Comparison of ENCODE assay signal across 15 mouse cellular contexts in genomic region chr8:57627946-57628786, GRCm38 (mm10). TPM values are rescaled to one million over a fixed set of nuclear protein-coding genes. Genes with fewer than 3 reads are reported as not detected.
DNase-seq lines count a peak whose midpoint lies in the region; ATAC-seq and TF ChIP-seq lines count a peak whose summit lies in the region.
"Had no signal": no experiment of that assay in that cellular context is flagged by ENCODE, and none has a peak within 500 bp of the region (broad histone marks: within the 10 kb centered on the region; RNA-seq: fewer than 3 reads in every experiment).

No protein-coding gene starts in this region.

- no peak for ATAC-seq in intestine, embryonic 16.5 days
- ATAC-seq in midbrain, embryonic 15.5 days (replicated peaks) = no peak
- ATAC-seq: forebrain, postnatal 0 days; midbrain, embryonic 13.5 days had no signal

- no peak overlapping the region for H3K9ac ChIP-seq in intestine, embryonic 16.5 days (ENCODE audit: low read depth, low read length)
- H3K9ac ChIP-seq in midbrain, embryonic 15.5 days = no peak overlapping the region
- H3K9ac ChIP-seq: embryonic facial prominence, embryonic 15.5 days; forebrain, postnatal 0 days; midbrain, embryonic 13.5 days had no signal

- H3K36me3 ChIP-seq in intestine, embryonic 16.5 days (ENCODE audit: control insufficient read depth, insufficient read depth, low read length) = no peaks in the 10 kb centered on the region
- H3K36me3 ChIP-seq in thymus, adult 2 months (ENCODE audit: control insufficient read depth, insufficient read depth, low read length) = no peaks in the 10 kb centered on the region
- H3K36me3 ChIP-seq in midbrain, embryonic 15.5 days (replicated peaks) = no peaks in the 10 kb centered on the region
- H3K36me3 ChIP-seq: embryonic facial prominence, embryonic 15.5 days; midbrain, embryonic 13.5 days had no signal

- TF ChIP-seq CTCF in thymus, adult 2 months (IDR thresholded peaks at IDR 0.05; ENCODE audit: borderline replicate concordance, control insufficient read depth, extremely low read depth, insufficient read depth, low read length, poor library complexity) = no peak

- WGBS in intestine, embryonic 16.5 days = 63% methylated on average over 5 of the region's 5 CpGs
- 71% methylated on average over 5 of the region's 5 CpGs for WGBS in thymus, adult 2 months
- WGBS in midbrain, embryonic 15.5 days = 77% methylated on average over 5 of the region's 5 CpGs

- H3K9me3 ChIP-seq in intestine, embryonic 16.5 days (ENCODE audit: control insufficient read depth, low read length) = no peaks in the 10 kb centered on the region
- no peaks in the 10 kb centered on the region for H3K9me3 ChIP-seq in midbrain, embryonic 15.5 days
- H3K9me3 ChIP-seq: embryonic facial prominence, embryonic 15.5 days; G1E; midbrain, embryonic 13.5 days had no signal

- peaks cover 8% of the 10 kb centered on the region; the same call in 1 of the 2 replicates for H3K4me1 ChIP-seq in intestine, embryonic 16.5 days (ENCODE audit: control insufficient read depth, insufficient read depth, low read length)
- H3K4me1 ChIP-seq in thymus, adult 2 months (replicated peaks; ENCODE audit: control insufficient read depth, insufficient read depth, low read length) = no peaks in the 10 kb centered on the region
- H3K4me1 ChIP-seq in midbrain, embryonic 15.5 days = no peaks in the 10 kb centered on the region
- H3K4me1 ChIP-seq: midbrain, embryonic 13.5 days had no signal

- 0 out of 2 replicates have a peak overlapping the region, but pooled peaks have one; percentile 4 for H3K27ac ChIP-seq in intestine, embryonic 16.5 days (ENCODE audit: low read length)
- H3K27ac ChIP-seq in thymus, adult 2 months (ENCODE audit: control insufficient read depth, insufficient read depth, low read length) = no peak overlapping the region
- no peak overlapping the region for H3K27ac ChIP-seq in midbrain, embryonic 15.5 days
- H3K27ac ChIP-seq: embryonic facial prominence, embryonic 15.5 days; midbrain, embryonic 13.5 days had no signal

- intact Hi-C loops in left cerebral cortex, postnatal 14 days (cut with DNase I) = no loop called here

- peak; percentile 44 to 61 for DNase-seq in frontal cortex, adult 2 months (ENCODE audit: extremely low spot score in 1 of 2, low spot score in 1 of 2)
- DNase-seq in frontal cortex, postnatal 10 days (ENCODE audit: low spot score in 2 of 2) = no peak
- DNase-seq in left cerebral cortex, postnatal 14 days (ENCODE audit: low spot score in 2 of 2) = peak; percentile 39 to 64
- DNase-seq in left cerebral cortex, adult 11 months (ENCODE audit: low spot score) = no peak
- peak; percentile 28 for DNase-seq in right cerebral cortex, postnatal 25 days
- no peak for DNase-seq in thymus, adult 2 months
- DNase-seq: cerebellum, adult 9-11 months; forebrain, postnatal 0 days; heart, postnatal 10 days; kidney, postnatal 36 days had no signal

- H3K27me3 ChIP-seq in intestine, embryonic 16.5 days (replicated peaks; ENCODE audit: control insufficient read depth, insufficient read depth, low read length) = no peaks in the 10 kb centered on the region
- H3K27me3 ChIP-seq in thymus, adult 2 months (ENCODE audit: control insufficient read depth, insufficient read depth, low read length) = no peaks in the 10 kb centered on the region
- no peaks in the 10 kb centered on the region for H3K27me3 ChIP-seq in midbrain, embryonic 15.5 days (replicated peaks)
- H3K27me3 ChIP-seq: embryonic facial prominence, embryonic 15.5 days; midbrain, embryonic 13.5 days had no signal

- no peak for TF ChIP-seq POLR2A in thymus, adult 2 months (IDR thresholded peaks at IDR 0.05; ENCODE audit: control insufficient read depth, extremely low read depth, insufficient read depth, low read length, poor library complexity)

- H3K4me2 ChIP-seq in intestine, embryonic 16.5 days (ENCODE audit: low read depth, low read length) = no peak overlapping the region
- no peak overlapping the region for H3K4me2 ChIP-seq in midbrain, embryonic 15.5 days
- H3K4me2 ChIP-seq: embryonic facial prominence, embryonic 15.5 days; midbrain, embryonic 13.5 days had no signal

- H3K4me3 ChIP-seq in intestine, embryonic 16.5 days (ENCODE audit: low read length) = no peak overlapping the region
- H3K4me3 ChIP-seq in thymus, adult 2 months (ENCODE audit: control insufficient read depth, insufficient read depth, low read length) = no peak overlapping the region
- H3K4me3 ChIP-seq in midbrain, embryonic 15.5 days = no peak overlapping the region
- H3K4me3 ChIP-seq: embryonic facial prominence, embryonic 15.5 days; midbrain, embryonic 13.5 days had no signal

RNA-seq across cellular contexts. Expression of gene Galnt7, which starts 24.7 kb away (rescaled TPM):
- polyA plus RNA-seq in frontal cortex, adult 2 months (2012; rRNA removed) = 6.8 and 8.9 TPM in 2 replicates
- 1 to 10 TPM; 8.1 to 8.3 TPM for total RNA-seq in left cerebral cortex, postnatal 14 days (2021)
- polyA plus RNA-seq in intestine, embryonic 16.5 days (2015; fragmentation: Nextera tagmentation; extraction: Ambion mirVana) = 33.5 and 35.0 TPM in 2 replicates
- 8.4 and 9.1 TPM in 2 replicates for polyA plus RNA-seq in thymus, adult 2 months (2012; rRNA removed)
- polyA plus RNA-seq in midbrain, embryonic 15.5 days (2015; fragmentation: Nextera tagmentation; extraction: Ambion mirVana) = 8.9 and 9.7 TPM in 2 replicates

Comparison
In these comparisons a context has a peak if more than half of its experiments do, and no peak if none do; other contexts are left out.
1. DNase-seq: peak in frontal cortex, adult 2 months (2 of 2), left cerebral cortex, postnatal 14 days (2 of 2) and right cerebral cortex, postnatal 25 days (single experiment); none in frontal cortex, postnatal 10 days (0 of 2), left cerebral cortex, adult 11 months (single experiment) and thymus, adult 2 months (single experiment).